Mouse (Mus musculus) midbrain, postnatal 0 days (tissue): Measurements from ENCODE around the gene Gm20388. TPM values are rescaled to one million over a fixed set of nuclear protein-coding genes. Genes with fewer than 3 reads are reported as not detected.
A peak's percentile ranks its signal among the peaks of the same experiment; 100 is the strongest.

ENCODE experiments used
- ATAC-seq: fragments of 200-750 bp; cut with Nextera tagmentation; 2 replicates; pipeline ENCODE4 v1.8.0; 2017; ENCODE audit warnings: moderate number of reproducible peaks, mild to moderate bottlenecking, moderate TSS enrichment, moderate library complexity; ENCODE audit not compliant: low FRiP score
- DNase-seq: peaks from one replicate; pipeline ENCODE4 v3.0.0-alpha.2; 2015; ENCODE audit warnings: low spot score
- H3K27ac ChIP-seq: fragments of 300-500 bp; sonication (generic); 2 replicates; pipeline ENCODE4 v1.5.1; 2014; ENCODE audit warnings: low read depth, mild to moderate bottlenecking, low read length, mixed read lengths
- H3K27me3 ChIP-seq: fragments of 300-500 bp; sonication (generic); 2 replicates; pipeline ENCODE4 v1.6.1; 2014; ENCODE audit warnings: low read length, control low read depth, mixed read lengths; ENCODE audit not compliant: insufficient read depth
- H3K36me3 ChIP-seq: fragments of 300-500 bp; sonication (generic); 2 replicates; pipeline ENCODE4 v1.6.1; 2014; ENCODE audit warnings: low read length, control low read depth, mixed read lengths; ENCODE audit not compliant: insufficient read depth
- H3K4me1 ChIP-seq: fragments of 300-500 bp; sonication (generic); 2 replicates; pipeline ENCODE4 v1.6.1; 2014; ENCODE audit warnings: mild to moderate bottlenecking, control low read depth, antibody characterized with exemption, low read length, mixed read lengths; ENCODE audit not compliant: insufficient read depth
- H3K4me2 ChIP-seq: fragments of 300-500 bp; sonication (generic); 2 replicates; pipeline ENCODE4 v1.6.1; 2014; ENCODE audit warnings: low read depth, mild to moderate bottlenecking, low read length, mixed read lengths; ENCODE audit not compliant: poor library complexity, severe bottlenecking
- H3K4me3 ChIP-seq: fragments of 300-500 bp; sonication (generic); 2 replicates; pipeline ENCODE4 v1.5.1; 2014; ENCODE audit warnings: low read depth, mild to moderate bottlenecking, low read length, moderate library complexity
- H3K9ac ChIP-seq: fragments of 300-500 bp; sonication (generic); replicated peaks from 2 replicates; pipeline ENCODE4 v1.6.1; 2014; ENCODE audit warnings: mild to moderate bottlenecking, low read length, moderate library complexity, mixed read lengths; ENCODE audit not compliant: poor library complexity, severe bottlenecking
- H3K9me3 ChIP-seq: fragments of 300-500 bp; sonication (generic); 2 replicates; pipeline ENCODE4 v1.6.1; 2016; ENCODE audit warnings: low read length, control low read depth
- CTCF ChIP-seq: IDR thresholded peaks from 2 replicates; pipeline ENCODE4 v1.5.1; 2016; ENCODE audit warnings: antibody characterized with exemption, mild to moderate bottlenecking
- WGBS: fragments of 180-500 bp; shearing (Covaris S2); extraction: QIAGEN DNeasy Blood & Tissue Kit; methylation state at CpG from one replicate; pipeline ENCODE4 v1.1.7; 2014; 5-methylcytosine and 5-hydroxymethylcytosine counted together
- polyA plus RNA-seq: library from polyadenylated mRNA; unstranded; fragments of >200 nt; fragmentation: Nextera tagmentation; extraction: Ambion mirVana; gene quantifications from 2 replicates; pipeline ENCODE4 v1.2.1, GENCODE M21; 2015
- total RNA-seq: library from RNA; depleted of rRNA; stranded (reverse); fragments of >200 nt; gene quantifications from 2 replicates; pipeline ENCODE4 v1.2.3, GENCODE M21; 2014

Gene Gm20388
- total and polyA plus RNA-seq, 2 experiments from 2014 or later = 74.2 TPM; not detected in 1

GRCm38 (mm10) chr8:123064809-123065213 lies 3154.2 kb downstream of the Gm20388 start:
- peak overlapping the region; percentile 67 for H3K4me2 ChIP-seq
- no peaks in the 10 kb centered on the region for H3K9me3 ChIP-seq
- peak overlapping the region; percentile 93 for H3K27ac ChIP-seq
- peaks cover 5% of the 10 kb centered on the region; the same call in 1 of the 2 replicates for H3K4me1 ChIP-seq
- DNase-seq (peak; percentile 35), ATAC-seq (peak; percentile 45)
- no peaks in the 10 kb centered on the region for H3K27me3 ChIP-seq
- no peaks in the 10 kb centered on the region for H3K36me3 ChIP-seq
- H3K9ac ChIP-seq = peak overlapping the region; percentile 84
- TF ChIP-seq CTCF = no peak
- peak overlapping the region; percentile 97 for H3K4me3 ChIP-seq
- 2% methylated on average over 14 of the region's 14 CpGs for WGBS

- H3K9me3 ChIP-seq = no peaks in the 10 kb centered on the region
- H3K36me3 ChIP-seq = no peaks in the 10 kb centered on the region
- TF ChIP-seq CTCF = peak; percentile 70
- H3K27ac ChIP-seq = peak overlapping the region; percentile 93
- peaks cover 5% of the 10 kb centered on the region; the same call in 1 of the 2 replicates for H3K4me1 ChIP-seq
- H3K9ac ChIP-seq = peak overlapping the region; percentile 84
- under 1% methylated on average over 62 of the region's 84 CpGs for WGBS
- peak overlapping the region; percentile 97 for H3K4me3 ChIP-seq
- DNase-seq (peak; percentile 98), ATAC-seq (peak; percentile 96)
- H3K27me3 ChIP-seq = no peaks in the 10 kb centered on the region
- H3K4me2 ChIP-seq = peak overlapping the region; percentile 67
These were observed 3154.8 kb downstream of the Gm20388 start for GRCm38 (mm10) chr8:123065214-123066100.

GRCm38 (mm10) chr8:123066101-123066683 lies 3155.6 kb downstream of the Gm20388 start:
- peak overlapping the region; percentile 84 for H3K9ac ChIP-seq
- no peaks in the 10 kb centered on the region for H3K9me3 ChIP-seq
- H3K27me3 ChIP-seq = no peaks in the 10 kb centered on the region
- peak overlapping the region; percentile 67 for H3K4me2 ChIP-seq
- H3K36me3 ChIP-seq = peaks cover under 1% of the 10 kb centered on the region; the same call in 1 of the 2 replicates
- H3K27ac ChIP-seq = peak overlapping the region; percentile 93
- TF ChIP-seq CTCF = peak; percentile 50
- peak; percentile 19 for DNase-seq
- H3K4me1 ChIP-seq = peaks cover 5% of the 10 kb centered on the region; the same call in 1 of the 2 replicates
- peak overlapping the region; percentile 97 for H3K4me3 ChIP-seq
- ATAC-seq = no peak
- 38% methylated on average over 7 of the region's 7 CpGs for WGBS

- no peaks in the 10 kb centered on the region for H3K9me3 ChIP-seq
- H3K27me3 ChIP-seq = no peaks in the 10 kb centered on the region
- peaks cover 4% of the 10 kb centered on the region; the same call in 1 of the 2 replicates for H3K4me1 ChIP-seq
- TF ChIP-seq CTCF = no peak
- no peak overlapping the region for H3K4me3 ChIP-seq
- no peak overlapping the region for H3K4me2 ChIP-seq
- no peak overlapping the region for H3K27ac ChIP-seq
- DNase-seq (peak; percentile 37), ATAC-seq (no peak)
- H3K9ac ChIP-seq = no peak overlapping the region
- 68% methylated on average over 4 of the region's 4 CpGs for WGBS
- peaks cover 33% of the 10 kb centered on the region for H3K36me3 ChIP-seq
These were observed 3160.5 kb downstream of the Gm20388 start for GRCm38 (mm10) chr8:123071176-123071575.

GRCm38 (mm10) chr8:123077213-123077612 lies 3166.6 kb downstream of the Gm20388 start:
- Histone ChIP-seq H3K4me3 (no peak overlapping the region), H3K27me3 (no peaks in the 10 kb centered on the region), H3K9me3 (no peaks in the 10 kb centered on the region), H3K27ac (no peak overlapping the region), H3K9ac (no peak overlapping the region), H3K4me1 (no peaks in the 10 kb centered on the region), H3K36me3 (peaks cover 72% of the 10 kb centered on the region), H3K4me2 (no peak overlapping the region)
- no peak for ATAC-seq
- TF ChIP-seq CTCF = no peak
- DNase-seq = no peak
- 90% methylated on average over 6 of the region's 6 CpGs for WGBS

- Histone ChIP-seq H3K4me1 (no peaks in the 10 kb centered on the region), H3K9ac (no peak overlapping the region), H3K36me3 (peaks cover 75% of the 10 kb centered on the region), H3K4me3 (no peak overlapping the region), H3K9me3 (no peaks in the 10 kb centered on the region), H3K27me3 (no peaks in the 10 kb centered on the region), H3K27ac (no peak overlapping the region), H3K4me2 (no peak overlapping the region)
- TF ChIP-seq CTCF = no peak
- no peak for DNase-seq
- WGBS = 72% methylated on average over 6 of the region's 6 CpGs
- no peak for ATAC-seq
These were observed 3172.4 kb downstream of the Gm20388 start for GRCm38 (mm10) chr8:123082993-123083392.
